Mouse (Mus musculus) thymus, adult 2 months (tissue): Measurements from ENCODE around the gene Pax1. TPM values are rescaled to one million over a fixed set of nuclear protein-coding genes. Genes with fewer than 3 reads are reported as not detected.

Experiments
- DNase-seq: peaks from one replicate; pipeline ENCODE4 v3.0.0; 2021
- H3K27ac ChIP-seq: fragments of 200-500 bp; 2 replicates; pipeline ENCODE4 v1.5.1; 2012; ENCODE audit warnings: low read length, control low read depth; ENCODE audit not compliant: control insufficient read depth, insufficient read depth
- H3K27me3 ChIP-seq: fragments of 200-500 bp; 2 replicates; pipeline ENCODE4 v1.6.1; 2012; ENCODE audit warnings: mild to moderate bottlenecking, low read length, moderate library complexity, mixed read lengths; ENCODE audit not compliant: control insufficient read depth, insufficient read depth
- H3K36me3 ChIP-seq: fragments of 200-500 bp; 2 replicates; pipeline ENCODE4 v1.6.1; 2012; ENCODE audit warnings: mild to moderate bottlenecking, low read length, moderate library complexity; ENCODE audit not compliant: control insufficient read depth, insufficient read depth
- H3K4me1 ChIP-seq: fragments of 200-500 bp; replicated peaks from 2 replicates; pipeline ENCODE4 v1.6.1; 2012; ENCODE audit warnings: low read length; ENCODE audit not compliant: control insufficient read depth, insufficient read depth
- H3K4me3 ChIP-seq: fragments of 200-500 bp; 2 replicates; pipeline ENCODE4 v1.5.1; 2012; ENCODE audit warnings: mild to moderate bottlenecking, low read length, control low read depth, moderate library complexity; ENCODE audit not compliant: control insufficient read depth, insufficient read depth
- CTCF ChIP-seq: fragments of 200-500 bp; IDR thresholded peaks from 2 replicates; pipeline ENCODE4 v1.5.1; 2012; ENCODE audit warnings: mild to moderate bottlenecking, control low read depth, low read length, moderate library complexity, borderline replicate concordance; ENCODE audit not compliant: control insufficient read depth, poor library complexity, insufficient read depth; ENCODE audit errors: extremely low read depth
- POLR2A ChIP-seq: fragments of 200-500 bp; IDR thresholded peaks from 2 replicates; pipeline ENCODE4 v1.6.1; 2012; ENCODE audit warnings: mild to moderate bottlenecking, low read length, control low read depth, moderate library complexity; ENCODE audit not compliant: control insufficient read depth, poor library complexity, insufficient read depth; ENCODE audit errors: extremely low read depth
- WGBS: fragments of 180-500 bp; shearing (Covaris S2); methylation state at CpG from one replicate; pipeline ENCODE4 v1.1.7; 2018; 5-methylcytosine and 5-hydroxymethylcytosine counted together
- polyA plus RNA-seq: library from polyadenylated mRNA; depleted of rRNA; stranded (reverse); fragments of >200 nt; gene quantifications from 2 replicates; pipeline ENCODE4 v1.2.3, GENCODE M21; 2012

The Pax1 gene
- polyA plus RNA-seq, 1 experiment, result 92.3 TPM

- H3K4me3 ChIP-seq, result no peak overlapping the region
- H3K27ac ChIP-seq, result no peak overlapping the region
- DNase-seq, result no peak
- no peaks in the 10 kb centered on the region for H3K4me1 ChIP-seq
- TF ChIP-seq POLR2A (no peak), CTCF (no peak)
- H3K27me3 ChIP-seq, result peaks cover 8% of the 10 kb centered on the region; the same call in 1 of the 2 replicates
- H3K36me3 ChIP-seq, result no peaks in the 10 kb centered on the region
- 9% methylated on average over 4 of the region's 4 CpGs for WGBS
These were observed 2.0 kb upstream of the Pax1 start for GRCm38 (mm10) chr2:147359716-147360115.

GRCm38 (mm10) chr2:147360401-147360800, 1.3 kb upstream of the Pax1 start:
- no peak for DNase-seq
- no peaks in the 10 kb centered on the region for H3K36me3 ChIP-seq
- H3K4me3 ChIP-seq, result no peak overlapping the region
- 5% methylated on average over 7 of the region's 7 CpGs for WGBS
- H3K27me3 ChIP-seq, result peaks cover 8% of the 10 kb centered on the region; the same call in 1 of the 2 replicates
- H3K4me1 ChIP-seq, result no peaks in the 10 kb centered on the region
- TF ChIP-seq CTCF, result no peak
- TF ChIP-seq POLR2A, result no peak
- H3K27ac ChIP-seq, result no peak overlapping the region

- no peak for DNase-seq
- no peak for TF ChIP-seq POLR2A
- no peak for TF ChIP-seq CTCF
- Histone ChIP-seq H3K36me3 (no peaks in the 10 kb centered on the region), H3K27me3 (peaks cover 8% of the 10 kb centered on the region; the same call in 1 of the 2 replicates), H3K27ac (peak overlapping the region; percentile 7; the same call in 1 of the 2 replicates), H3K4me3 (no peak overlapping the region), H3K4me1 (no peaks in the 10 kb centered on the region)
- 9% methylated on average over 5 of the region's 5 CpGs for WGBS
These were observed 869 bp upstream of the Pax1 start for GRCm38 (mm10) chr2:147360856-147361255.

- Histone ChIP-seq H3K4me3 (no peak overlapping the region), H3K27me3 (peaks cover 8% of the 10 kb centered on the region; the same call in 1 of the 2 replicates), H3K27ac (no peak overlapping the region), H3K4me1 (no peaks in the 10 kb centered on the region), H3K36me3 (no peaks in the 10 kb centered on the region)
- WGBS, result 7% methylated on average over 18 of the region's 18 CpGs
- DNase-seq, result no peak
- TF ChIP-seq POLR2A, result no peak
- no peak for TF ChIP-seq CTCF
These were observed 591 bp downstream of the Pax1 start for GRCm38 (mm10) chr2:147362316-147362715.

- TF ChIP-seq POLR2A, result no peak
- no peak for TF ChIP-seq CTCF
- H3K4me3 ChIP-seq, result no peak overlapping the region
- H3K27me3 ChIP-seq, result peaks cover 15% of the 10 kb centered on the region; the same call in 1 of the 2 replicates
- no peak overlapping the region for H3K27ac ChIP-seq
- 13% methylated on average over 6 of the region's 6 CpGs for WGBS
- H3K36me3 ChIP-seq, result no peaks in the 10 kb centered on the region
- no peak for DNase-seq
- H3K4me1 ChIP-seq, result no peaks in the 10 kb centered on the region
These were observed 1.8 kb downstream of the Pax1 start for GRCm38 (mm10) chr2:147363401-147364130.

- 23% methylated on average over 6 of the region's 6 CpGs for WGBS
- Histone ChIP-seq H3K27ac (no peak overlapping the region), H3K27me3 (peaks cover 15% of the 10 kb centered on the region; the same call in 1 of the 2 replicates), H3K36me3 (no peaks in the 10 kb centered on the region), H3K4me3 (no peak overlapping the region), H3K4me1 (no peaks in the 10 kb centered on the region)
- DNase-seq, result no peak
- TF ChIP-seq CTCF, result no peak
- no peak for TF ChIP-seq POLR2A
These were observed 2.5 kb downstream of the Pax1 start for GRCm38 (mm10) chr2:147364198-147364597.
